Mouse (Mus musculus) macrophage (primary cell): Measurements from ENCODE around the gene Ovca2. TPM values are rescaled to one million over a fixed set of nuclear protein-coding genes. Genes with fewer than 3 reads are reported as not detected.

Source experiments
- H3K27ac ChIP-seq: fragments of 350-480 bp; formaldehyde crosslinking; 2 replicates; pipeline ENCODE4 v1.9.0; 2021
- H3K36me3 ChIP-seq: fragments of 350-480 bp; formaldehyde crosslinking; 2 replicates; pipeline ENCODE4 v1.9.0; 2021; ENCODE audit errors: inconsistent target
- H3K4me3 ChIP-seq: fragments of 350-480 bp; formaldehyde crosslinking; 2 replicates; pipeline ENCODE4 v1.9.0; 2021; ENCODE audit errors: inconsistent target
- H3K79me2 ChIP-seq: fragments of 350-480 bp; formaldehyde crosslinking; 2 replicates; pipeline ENCODE4 v1.9.0; 2021; ENCODE audit errors: inconsistent target
- WGBS: methylation state at CpG from one replicate; pipeline ENCODE4 v1.1.7; 2026; ENCODE audit warnings: inconsistent platforms; ENCODE audit not compliant: missing documents; 5-methylcytosine and 5-hydroxymethylcytosine counted together
- polyA plus RNA-seq: library from polyadenylated mRNA; stranded (reverse); fragments of 250-400 nt; gene quantifications from 3 replicates; pipeline ENCODE4 v1.2.4, GENCODE M21; 2018; ENCODE audit warnings: inconsistent platforms

Ovca2 gene
- polyA plus RNA-seq, 1 experiment from 2014 or later = 11.7 TPM

DNA sequence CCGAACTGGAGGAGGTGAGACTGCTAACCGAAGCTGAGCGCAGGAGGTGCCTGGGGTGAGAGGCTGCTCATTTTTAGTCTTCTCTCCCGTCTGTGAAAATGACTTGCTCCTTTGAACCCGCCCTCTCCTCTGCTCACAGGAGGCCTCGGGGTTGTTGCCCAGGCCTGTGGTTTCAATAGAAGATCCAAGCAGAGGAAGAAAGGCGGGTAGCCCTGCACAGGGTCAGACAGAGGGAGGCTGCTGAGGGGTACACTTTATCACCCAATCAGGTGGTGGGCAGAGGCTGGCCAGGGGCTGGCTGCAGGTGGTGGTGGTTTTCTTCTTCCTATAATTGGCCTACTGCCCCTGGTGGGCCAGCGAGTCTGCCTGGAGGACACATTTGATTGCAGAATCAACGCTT is 25.8 kb upstream of the Ovca2 start:
- Histone ChIP-seq H3K79me2 (no peaks in the 10 kb centered on the region), H3K4me3 (no peak overlapping the region), H3K36me3 (no peaks in the 10 kb centered on the region), H3K27ac (no peak overlapping the region)
- 47% methylated on average over 9 of the region's 9 CpGs for WGBS

DNA sequence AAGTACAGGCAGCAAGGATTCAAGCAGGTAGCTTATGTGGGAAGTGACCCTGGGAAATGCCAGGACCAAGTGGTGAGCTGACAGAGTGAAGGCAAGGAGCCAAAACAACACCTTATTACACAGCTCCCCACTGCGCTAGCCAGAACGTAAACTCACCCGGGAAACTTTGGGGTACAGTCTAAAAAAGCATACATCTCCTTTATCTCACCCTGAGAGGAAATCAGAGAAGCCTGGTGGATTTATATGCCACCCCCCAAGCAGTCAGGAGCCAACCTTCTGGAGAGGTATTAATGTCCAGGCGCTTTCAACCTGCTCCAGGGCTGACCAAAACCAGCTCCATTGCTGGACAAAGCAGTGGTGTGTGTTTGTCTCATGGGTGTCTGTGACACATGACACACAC is 25.3 kb upstream of the Ovca2 start:
- 93% methylated on average over 4 of the region's 4 CpGs for WGBS
- Histone ChIP-seq H3K36me3 (no peaks in the 10 kb centered on the region), H3K27ac (no peak overlapping the region), H3K79me2 (no peaks in the 10 kb centered on the region), H3K4me3 (no peak overlapping the region)

DNA sequence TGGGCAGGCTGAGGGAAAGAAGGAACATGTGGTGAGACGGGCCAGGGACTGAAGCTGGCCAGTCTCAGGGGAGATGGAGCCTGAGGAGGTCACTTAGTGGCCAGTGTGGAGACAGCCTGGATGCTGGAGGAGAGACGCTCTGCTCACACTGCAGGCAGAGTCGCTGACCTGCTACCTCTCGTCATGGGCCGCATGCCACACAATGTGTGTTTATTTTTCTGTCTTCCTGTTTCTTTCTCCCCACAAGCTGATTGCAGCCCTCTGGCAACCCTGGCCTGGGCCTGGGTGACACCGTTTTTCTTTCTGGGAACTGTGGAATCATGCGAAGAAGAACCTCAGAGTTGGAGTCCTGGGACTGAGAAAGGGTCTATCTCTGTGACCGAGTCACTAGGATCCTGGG is 23.1 kb upstream of the Ovca2 start:
- Histone ChIP-seq H3K36me3 (no peaks in the 10 kb centered on the region), H3K79me2 (no peaks in the 10 kb centered on the region), H3K4me3 (no peak overlapping the region), H3K27ac (no peak overlapping the region)
- WGBS = 81% methylated on average over 8 of the region's 8 CpGs

- Histone ChIP-seq H3K36me3 (no peaks in the 10 kb centered on the region), H3K27ac (no peak overlapping the region), H3K4me3 (no peak overlapping the region), H3K79me2 (no peaks in the 10 kb centered on the region)
- WGBS = 97% methylated on average over 12 of the region's 12 CpGs
Observed at GRCm38 (mm10) chr11:75200935-75201334, 22.3 kb upstream of the Ovca2 start.

GRCm38 (mm10) chr11:75199951-75200350 is 21.3 kb upstream of the Ovca2 start:
- no peaks in the 10 kb centered on the region for H3K79me2 ChIP-seq
- 71% methylated on average over 5 of the region's 5 CpGs for WGBS
- H3K27ac ChIP-seq = no peak overlapping the region
- H3K4me3 ChIP-seq = no peak overlapping the region
- no peaks in the 10 kb centered on the region for H3K36me3 ChIP-seq

DNA sequence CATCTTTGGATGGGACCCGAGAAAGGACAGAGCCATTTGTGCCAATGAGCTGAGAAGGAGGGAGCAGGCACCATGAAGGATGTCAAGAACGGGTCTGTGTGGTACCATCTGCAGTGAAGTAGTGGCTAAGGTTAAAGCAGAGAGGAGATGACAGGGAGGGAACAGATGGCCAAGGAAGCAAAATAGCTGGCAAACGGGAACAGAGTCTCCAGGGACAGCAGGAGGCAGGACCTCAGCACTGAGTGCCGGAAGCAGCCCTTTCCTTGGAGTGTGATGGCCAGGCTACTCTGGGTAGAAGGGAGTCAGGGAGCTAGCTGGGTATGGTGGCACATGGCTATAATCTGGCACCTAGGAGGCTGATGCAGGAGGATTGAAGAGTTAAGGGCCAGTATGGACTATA is 20.2 kb upstream of the Ovca2 start:
- no peaks in the 10 kb centered on the region for H3K79me2 ChIP-seq
- no peaks in the 10 kb centered on the region for H3K36me3 ChIP-seq
- no peak overlapping the region for H3K27ac ChIP-seq
- WGBS = 90% methylated on average over 4 of the region's 4 CpGs
- H3K4me3 ChIP-seq = no peak overlapping the region

DNA sequence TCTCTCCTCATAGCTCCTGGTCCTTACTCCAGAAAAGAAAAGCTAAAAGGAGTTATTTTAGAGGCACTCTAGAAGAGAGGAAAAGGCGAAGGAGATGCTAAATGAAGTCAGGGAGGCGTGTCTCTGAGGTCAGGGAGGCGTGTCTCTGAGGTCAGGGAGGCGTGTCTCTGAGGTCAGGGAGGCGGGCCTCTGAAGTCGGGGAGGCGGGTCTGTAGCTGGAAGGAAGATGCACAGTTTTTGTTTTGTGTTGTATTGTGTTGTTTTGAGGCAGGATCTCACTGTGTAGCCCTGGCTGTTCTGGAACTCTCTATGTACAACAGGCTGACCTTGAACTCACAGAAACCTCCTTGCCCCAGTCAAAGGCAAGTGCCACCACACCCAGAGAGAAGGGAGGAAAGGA is 19.3 kb upstream of the Ovca2 start:
- no peaks in the 10 kb centered on the region for H3K36me3 ChIP-seq
- H3K79me2 ChIP-seq = no peaks in the 10 kb centered on the region
- no peak overlapping the region for H3K4me3 ChIP-seq
- 83% methylated on average over 5 of the region's 7 CpGs for WGBS
- no peak overlapping the region for H3K27ac ChIP-seq

GRCm38 (mm10) chr11:75196131-75196530 is 17.5 kb upstream of the Ovca2 start:
- Histone ChIP-seq H3K27ac (no peak overlapping the region), H3K79me2 (no peaks in the 10 kb centered on the region), H3K4me3 (no peak overlapping the region), H3K36me3 (no peaks in the 10 kb centered on the region)
- 84% methylated on average over 6 of the region's 6 CpGs for WGBS

- no peaks in the 10 kb centered on the region for H3K79me2 ChIP-seq
- 2% methylated on average over 38 of the region's 39 CpGs for WGBS
- no peak overlapping the region for H3K27ac ChIP-seq
- H3K4me3 ChIP-seq = no peak overlapping the region
- H3K36me3 ChIP-seq = no peaks in the 10 kb centered on the region
Observed at GRCm38 (mm10) chr11:75194850-75195461, 16.3 kb upstream of the Ovca2 start.

GRCm38 (mm10) chr11:75194121-75194849 is 15.7 kb upstream of the Ovca2 start:
- Histone ChIP-seq H3K79me2 (peaks cover 5% of the 10 kb centered on the region; the same call in 1 of the 2 replicates), H3K36me3 (no peaks in the 10 kb centered on the region), H3K4me3 (no peak overlapping the region), H3K27ac (no peak overlapping the region)
- WGBS = 2% methylated on average over 50 of the region's 52 CpGs

GRCm38 (mm10) chr11:75193256-75194071 is 14.8 kb upstream of the Ovca2 start, which contains the start of gene Rtn4rl1:
Rtn4rl1 (plus strand) TSS chr11:75193783.
- Histone ChIP-seq H3K79me2 (peaks cover 12% of the 10 kb centered on the region; the same call in 1 of the 2 replicates), H3K27ac (no peak within 1 kb of the TSS), H3K36me3 (no peaks in the 10 kb centered on the region), H3K4me3 (no peak within 1 kb of the TSS)
- 2% methylated on average over 80 of the region's 84 CpGs for WGBS

DNA sequence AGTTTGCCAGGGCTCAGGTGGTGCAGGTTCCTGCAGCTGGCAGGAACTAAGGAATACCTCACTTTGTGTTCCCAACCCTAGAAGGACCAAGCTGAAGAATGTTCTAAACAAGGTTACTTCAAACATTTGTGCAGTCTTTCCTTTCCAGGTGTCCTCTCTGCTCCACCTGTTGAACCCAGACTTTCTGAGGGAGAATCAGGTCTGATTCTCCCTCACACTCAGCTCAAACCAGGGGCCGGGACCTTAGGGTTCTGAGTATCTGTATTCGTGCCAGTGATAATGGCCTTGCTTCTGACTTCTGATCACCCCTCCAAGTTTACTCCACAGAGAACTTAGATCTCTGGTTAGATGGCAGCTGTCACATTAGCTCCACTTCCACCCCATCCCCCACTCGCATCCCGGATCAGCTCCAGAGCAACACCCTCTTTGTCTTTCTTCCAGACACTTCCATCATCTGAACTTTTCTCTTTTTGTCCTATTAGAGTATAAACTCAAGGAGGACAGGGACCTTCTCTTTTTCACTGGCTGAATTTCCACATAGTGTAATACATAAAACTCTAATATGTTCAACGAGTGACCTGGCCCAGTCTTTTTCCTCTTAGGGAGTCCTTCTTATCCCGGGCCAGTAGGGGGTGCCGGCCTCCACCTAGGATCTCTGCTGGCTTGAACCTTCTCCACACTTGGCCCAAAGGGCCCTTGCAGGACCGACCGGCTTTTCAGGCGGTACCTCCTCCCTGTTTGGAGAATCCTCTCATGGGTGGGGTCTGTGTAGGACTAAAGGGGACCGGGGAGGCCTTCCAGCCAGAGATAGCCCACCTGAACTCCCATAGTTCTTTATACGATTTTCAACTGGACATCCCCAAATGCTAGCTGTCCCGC is 13.9 kb upstream of the Ovca2 start:
- Histone ChIP-seq H3K36me3 (no peaks in the 10 kb centered on the region), H3K27ac (no peak overlapping the region), H3K79me2 (peaks cover 12% of the 10 kb centered on the region; the same call in 1 of the 2 replicates), H3K4me3 (no peak overlapping the region)
- 30% methylated on average over 13 of the region's 13 CpGs for WGBS

GRCm38 (mm10) chr11:75191841-75192240 is 13.2 kb upstream of the Ovca2 start:
- Histone ChIP-seq H3K79me2 (peaks cover 12% of the 10 kb centered on the region; the same call in 1 of the 2 replicates), H3K36me3 (no peaks in the 10 kb centered on the region), H3K4me3 (no peak overlapping the region), H3K27ac (no peak overlapping the region)
- WGBS = 80% methylated on average over 6 of the region's 6 CpGs

DNA sequence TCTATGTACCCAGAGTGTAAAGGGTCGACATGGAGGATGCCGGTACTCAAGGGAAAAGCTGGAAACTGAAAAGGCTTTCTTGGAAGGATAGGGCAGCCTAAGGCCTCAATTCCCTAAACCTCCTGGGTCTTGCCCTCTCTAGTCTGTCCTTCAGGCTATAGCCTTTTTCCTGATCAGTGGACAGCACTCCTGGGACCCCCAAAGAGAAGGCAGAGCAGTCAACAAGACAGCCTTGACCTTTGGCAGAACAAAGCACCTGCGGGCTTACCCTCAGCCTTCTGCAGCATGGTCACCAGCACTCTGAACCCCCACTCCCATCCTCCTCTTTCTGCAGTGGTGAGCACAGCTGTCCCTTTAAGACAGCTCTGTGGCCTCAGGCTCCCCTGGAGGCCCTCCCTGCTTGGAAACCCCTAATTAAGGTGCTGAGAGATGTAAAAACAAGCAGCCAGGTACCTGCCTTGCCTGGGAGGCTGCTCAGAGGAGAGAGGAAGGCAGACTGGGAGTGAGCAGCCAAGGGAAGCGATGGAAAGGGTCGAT is 12.3 kb upstream of the Ovca2 start, which contains the start of gene Dph1:
Gene Dph1, minus strand, starts transcription at position 337 of the 537 bp plus-strand sequence.
- 77% methylated on average over 5 of the region's 5 CpGs for WGBS
- Histone ChIP-seq H3K79me2 (peaks cover 12% of the 10 kb centered on the region; the same call in 1 of the 2 replicates), H3K36me3 (no peaks in the 10 kb centered on the region), H3K4me3 (peak within 1 kb of the TSS; percentile 99), H3K27ac (0 out of 2 replicates have a peak within 1 kb of the TSS, but pooled peaks have one; percentile 10)
